Mouse (Mus musculus) urinary bladder, postnatal 25 days (tissue): ENCODE measurements around the gene 1700018B08Rik.

Experiments used
- DNase-seq: peaks from one replicate; pipeline ENCODE4 v3.0.0; 2022; ENCODE audit warnings: low spot score

Gene 1700018B08Rik

DNA sequence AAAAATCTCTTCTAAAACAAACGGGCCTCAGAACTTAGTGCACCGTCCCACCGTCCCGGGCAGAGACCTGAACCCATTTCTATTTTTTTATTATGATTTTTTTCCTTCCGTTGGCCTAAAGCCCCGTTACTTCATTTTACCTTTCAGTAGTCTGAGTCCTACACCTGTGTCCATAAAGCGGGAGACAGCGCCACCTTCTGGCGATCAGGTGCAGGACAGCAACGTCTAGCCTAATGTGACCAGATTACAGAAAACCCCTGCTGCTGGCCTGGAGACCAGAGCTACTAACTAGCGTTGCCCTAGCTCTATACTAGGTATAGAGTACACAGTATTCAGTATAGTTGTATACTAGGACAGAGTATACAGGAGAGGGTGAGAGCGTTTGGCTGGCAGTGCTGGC, 30.7 kb downstream of the 1700018B08Rik start:
- peak; percentile 85 for DNase-seq

DNA sequence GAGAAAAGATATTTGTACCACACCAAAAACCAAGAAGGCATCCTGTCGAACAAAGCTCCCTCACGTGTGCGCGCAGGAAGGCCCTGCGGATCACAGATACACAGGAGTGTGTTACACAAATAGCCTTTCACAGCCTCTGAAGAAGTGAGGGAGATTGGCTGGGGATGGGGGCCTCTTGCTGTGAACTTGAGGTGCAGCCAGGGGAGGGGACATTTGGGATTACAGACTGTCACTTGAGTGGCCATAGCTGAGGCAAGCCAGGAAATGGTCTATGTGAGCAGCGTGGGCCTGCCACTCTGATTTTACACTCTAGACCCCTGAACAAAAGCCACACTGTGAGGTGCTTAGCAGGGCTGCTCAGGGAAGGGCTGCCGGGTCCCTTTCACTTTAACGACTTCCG, 32.4 kb downstream of the 1700018B08Rik start:
- DNase-seq = no peak

DNA sequence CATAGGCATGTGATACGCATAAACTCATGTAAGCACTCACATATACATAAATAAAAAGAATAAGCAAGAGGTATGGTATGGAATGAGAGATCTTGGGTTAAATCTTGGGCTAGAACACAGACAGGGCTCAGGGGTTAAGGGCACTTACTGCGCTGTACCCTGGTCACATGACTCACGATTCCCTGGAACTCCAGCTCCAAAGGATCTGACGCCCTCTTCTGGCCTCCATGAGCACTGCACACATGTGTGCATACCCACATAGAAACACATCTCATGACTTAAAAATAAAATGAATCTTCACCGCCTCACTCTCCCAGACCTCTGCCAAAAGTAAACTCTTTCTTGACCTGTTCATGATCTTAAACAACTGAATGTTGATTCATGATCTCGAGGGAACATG, 46.5 kb downstream of the 1700018B08Rik start:
- DNase-seq = no peak

DNA sequence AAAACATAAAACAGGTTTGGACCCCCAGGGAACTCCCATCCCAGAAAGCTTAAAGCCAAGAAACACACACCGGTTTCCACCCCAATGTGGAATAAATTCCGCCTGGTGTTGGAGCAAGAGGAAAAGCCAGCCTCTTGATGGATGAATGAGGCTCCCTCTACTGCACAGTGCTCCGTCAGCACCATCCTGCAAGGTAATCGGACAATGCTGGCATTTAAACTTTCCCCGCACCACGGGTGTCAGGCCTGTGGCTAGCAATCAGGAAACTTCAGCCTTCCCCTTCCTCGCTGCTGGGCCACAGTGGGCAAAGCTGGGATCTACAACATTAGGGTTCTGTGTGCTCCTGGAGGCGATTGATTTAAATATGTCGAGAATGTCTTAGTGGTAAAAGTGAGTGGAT, 52.5 kb downstream of the 1700018B08Rik start:
- no peak for DNase-seq

DNA sequence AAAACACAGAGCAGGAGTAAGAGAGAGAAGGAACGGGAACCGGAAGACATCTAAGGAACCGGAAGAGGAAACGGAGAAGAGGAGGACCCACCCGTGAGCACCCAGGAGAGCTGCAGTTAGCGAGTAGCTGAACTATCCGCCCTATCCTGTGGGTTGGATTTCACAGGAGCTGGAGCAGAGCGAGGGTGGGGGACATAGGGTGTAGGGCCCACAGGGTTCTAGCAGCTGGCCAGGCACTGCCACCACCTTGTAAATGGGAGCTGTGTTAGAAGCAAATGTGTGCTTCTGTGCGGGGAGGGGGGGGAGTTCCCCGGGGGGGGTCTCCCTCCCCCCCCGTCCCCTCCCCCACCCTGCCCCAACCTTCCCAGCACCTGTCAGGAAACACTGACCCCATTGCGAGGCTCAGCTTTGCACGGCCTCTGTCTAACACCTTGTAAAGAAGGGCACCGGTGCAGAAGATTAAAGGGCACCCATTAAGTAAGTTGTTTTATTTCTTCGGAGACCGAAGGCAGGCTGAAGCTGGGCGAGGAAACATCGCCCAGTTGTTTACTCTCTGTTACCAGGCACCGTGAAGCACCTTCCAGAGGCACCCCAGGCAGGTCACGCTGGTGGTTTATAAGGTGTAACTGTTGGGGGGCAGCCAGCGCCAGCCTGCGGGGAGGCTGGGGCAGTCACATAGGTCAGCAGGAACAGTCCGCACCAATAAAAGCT, 59.9 kb downstream of the 1700018B08Rik start:
- DNase-seq = no peak
